Mouse (Mus musculus) heart, adult 2 months (tissue): ENCODE measurements around the gene Adat3.

Experiments used
- CTCF ChIP-seq: fragments of 200-600 bp; IDR thresholded peaks from 2 replicates; pipeline ENCODE4 v1.8.1; 2022; ENCODE audit warnings: antibody characterized with exemption, mild to moderate bottlenecking, moderate library complexity
- EP300 ChIP-seq: fragments of 200-500 bp; IDR thresholded peaks from 2 replicates; pipeline ENCODE4 v1.6.1; 2011; ENCODE audit warnings: low read depth, low read length, control low read depth; ENCODE audit not compliant: insufficient read depth
- POLR2A ChIP-seq: fragments of 200-500 bp; IDR thresholded peaks from 2 replicates; pipeline ENCODE4 v1.6.1; 2011; ENCODE audit warnings: mild to moderate bottlenecking, low read depth, low read length, control low read depth; ENCODE audit not compliant: insufficient read depth

DNA sequence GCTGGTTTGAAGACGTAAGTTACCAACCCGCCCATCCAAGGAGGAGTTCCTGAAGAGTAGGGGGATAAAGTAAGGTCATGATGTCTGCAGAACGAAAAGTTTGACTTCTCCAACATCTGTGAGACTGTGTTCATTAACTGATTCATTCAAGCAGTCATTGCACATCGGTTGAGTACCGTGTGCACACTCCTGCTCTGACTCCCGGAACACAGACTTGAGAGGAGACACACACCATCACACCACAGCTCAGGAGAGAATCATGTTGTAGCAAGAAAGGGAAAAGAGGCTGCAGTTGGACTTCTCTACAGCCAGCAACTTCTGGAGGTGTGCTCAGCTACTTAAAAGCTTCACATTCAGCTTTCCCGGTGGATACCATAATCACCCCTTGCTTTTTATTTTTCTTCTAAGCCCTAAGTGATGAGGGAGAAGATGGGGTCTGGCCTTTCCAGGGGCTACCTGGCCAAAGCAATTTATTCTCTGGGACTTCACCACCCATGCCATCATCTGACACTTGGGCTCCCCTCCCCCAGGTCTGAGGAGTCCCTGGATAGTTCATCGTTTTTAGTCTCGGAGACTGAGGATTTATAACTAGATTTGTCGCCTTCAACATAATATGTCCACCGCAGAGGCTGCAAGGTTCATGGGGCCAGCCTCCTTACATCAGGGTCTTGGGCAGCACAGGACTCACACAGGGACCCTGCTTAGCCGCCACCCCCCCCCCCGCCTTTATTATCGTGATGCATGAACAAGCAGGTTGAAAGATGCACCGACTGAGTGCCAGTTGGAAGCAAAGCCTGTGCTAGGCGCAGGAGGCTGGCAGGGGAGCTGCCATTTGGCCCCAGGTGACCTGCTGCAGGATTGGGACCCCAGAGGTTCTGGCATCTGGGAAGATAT lies 18.4 kb downstream of the Adat3 start:
- TF ChIP-seq CTCF, result no peak
- TF ChIP-seq EP300, result no peak
- no peak for TF ChIP-seq POLR2A
